Mouse (Mus musculus) midbrain, postnatal 0 days (tissue): ENCODE data around the gene Ccdc71l. TPM values are rescaled to one million over a fixed set of nuclear protein-coding genes. Genes with fewer than 3 reads are reported as not detected.

Experiments
- ATAC-seq: fragments of 200-750 bp; cut with Nextera tagmentation; 2 replicates; pipeline ENCODE4 v1.8.0; 2017; ENCODE audit warnings: moderate number of reproducible peaks, mild to moderate bottlenecking, moderate TSS enrichment, moderate library complexity; ENCODE audit not compliant: low FRiP score
- DNase-seq: peaks from one replicate; pipeline ENCODE4 v3.0.0-alpha.2; 2015; ENCODE audit warnings: low spot score
- H3K27ac ChIP-seq: fragments of 300-500 bp; sonication (generic); 2 replicates; pipeline ENCODE4 v1.5.1; 2014; ENCODE audit warnings: low read depth, mild to moderate bottlenecking, low read length, mixed read lengths
- H3K27me3 ChIP-seq: fragments of 300-500 bp; sonication (generic); 2 replicates; pipeline ENCODE4 v1.6.1; 2014; ENCODE audit warnings: low read length, control low read depth, mixed read lengths; ENCODE audit not compliant: insufficient read depth
- H3K36me3 ChIP-seq: fragments of 300-500 bp; sonication (generic); 2 replicates; pipeline ENCODE4 v1.6.1; 2014; ENCODE audit warnings: low read length, control low read depth, mixed read lengths; ENCODE audit not compliant: insufficient read depth
- H3K4me1 ChIP-seq: fragments of 300-500 bp; sonication (generic); 2 replicates; pipeline ENCODE4 v1.6.1; 2014; ENCODE audit warnings: mild to moderate bottlenecking, control low read depth, antibody characterized with exemption, low read length, mixed read lengths; ENCODE audit not compliant: insufficient read depth
- H3K4me2 ChIP-seq: fragments of 300-500 bp; sonication (generic); 2 replicates; pipeline ENCODE4 v1.6.1; 2014; ENCODE audit warnings: low read depth, mild to moderate bottlenecking, low read length, mixed read lengths; ENCODE audit not compliant: poor library complexity, severe bottlenecking
- H3K4me3 ChIP-seq: fragments of 300-500 bp; sonication (generic); 2 replicates; pipeline ENCODE4 v1.5.1; 2014; ENCODE audit warnings: low read depth, mild to moderate bottlenecking, low read length, moderate library complexity
- H3K9ac ChIP-seq: fragments of 300-500 bp; sonication (generic); replicated peaks from 2 replicates; pipeline ENCODE4 v1.6.1; 2014; ENCODE audit warnings: mild to moderate bottlenecking, low read length, moderate library complexity, mixed read lengths; ENCODE audit not compliant: poor library complexity, severe bottlenecking
- H3K9me3 ChIP-seq: fragments of 300-500 bp; sonication (generic); 2 replicates; pipeline ENCODE4 v1.6.1; 2016; ENCODE audit warnings: low read length, control low read depth
- CTCF ChIP-seq: IDR thresholded peaks from 2 replicates; pipeline ENCODE4 v1.5.1; 2016; ENCODE audit warnings: antibody characterized with exemption, mild to moderate bottlenecking
- WGBS: fragments of 180-500 bp; shearing (Covaris S2); extraction: QIAGEN DNeasy Blood & Tissue Kit; methylation state at CpG from one replicate; pipeline ENCODE4 v1.1.7; 2014; 5-methylcytosine and 5-hydroxymethylcytosine counted together
- polyA plus RNA-seq: library from polyadenylated mRNA; unstranded; fragments of >200 nt; fragmentation: Nextera tagmentation; extraction: Ambion mirVana; gene quantifications from 2 replicates; pipeline ENCODE4 v1.2.1, GENCODE M21; 2015
- total RNA-seq: library from RNA; depleted of rRNA; stranded (reverse); fragments of >200 nt; gene quantifications from 2 replicates; pipeline ENCODE4 v1.2.3, GENCODE M21; 2014; rRNA removed

Gene Ccdc71l
- total RNA-seq = 22.6 and 27.1 TPM in 2 replicates
- 3.1 and 3.6 TPM in 2 replicates for polyA plus RNA-seq

GRCm38 (mm10) chr12:32378528-32379295, at the start of gene Ccdc71l:
Ccdc71l (plus strand) TSS chr12:32378704.
- ATAC-seq = peak; percentile 91
- peaks cover 5% of the 10 kb centered on the region for H3K4me1 ChIP-seq
- H3K27me3 ChIP-seq = no peaks in the 10 kb centered on the region
- H3K27ac ChIP-seq = peak within 1 kb of the TSS; percentile 96
- H3K36me3 ChIP-seq = no peaks in the 10 kb centered on the region
- H3K9ac ChIP-seq = peak within 1 kb of the TSS; percentile 93
- 0 out of 2 replicates have a peak, but pooled peaks have one; percentile 5 for TF ChIP-seq CTCF
- no peaks in the 10 kb centered on the region for H3K9me3 ChIP-seq
- H3K4me3 ChIP-seq = peak within 1 kb of the TSS; percentile 86
- under 1% methylated on average over 60 of the region's 78 CpGs for WGBS
- peak within 1 kb of the TSS; percentile 73 for H3K4me2 ChIP-seq
- peak; percentile 93 for DNase-seq

GRCm38 (mm10) chr12:32339078-32339477, 39.4 kb upstream of the Ccdc71l start:
- ATAC-seq = peak; percentile 38; the same call in 1 of the 2 replicates
- TF ChIP-seq CTCF = no peak

GRCm38 (mm10) chr12:32343487-32343886, 35.0 kb upstream of the Ccdc71l start:
- Histone ChIP-seq H3K9ac (no peak overlapping the region), H3K27me3 (no peaks in the 10 kb centered on the region), H3K4me2 (no peak overlapping the region), H3K4me1 (no peaks in the 10 kb centered on the region), H3K4me3 (no peak overlapping the region), H3K9me3 (no peaks in the 10 kb centered on the region), H3K36me3 (no peaks in the 10 kb centered on the region), H3K27ac (no peak overlapping the region)
- 76% methylated on average over 1 of the region's 1 CpGs for WGBS
- DNase-seq = no peak
- ATAC-seq = no peak
- TF ChIP-seq CTCF = no peak

More at GRCm38 (mm10) chr12:32339078-32339477, 39.4 kb upstream of the Ccdc71l start:
- H3K27me3 ChIP-seq = no peaks in the 10 kb centered on the region
- H3K9me3 ChIP-seq = no peaks in the 10 kb centered on the region
- H3K27ac ChIP-seq = no peak overlapping the region
- H3K4me3 ChIP-seq = no peak overlapping the region
- no peak overlapping the region for H3K4me2 ChIP-seq
- no peak overlapping the region for H3K9ac ChIP-seq
- H3K36me3 ChIP-seq = no peaks in the 10 kb centered on the region
- H3K4me1 ChIP-seq = no peaks in the 10 kb centered on the region
- WGBS = 17% methylated on average over 1 of the region's 1 CpGs
- peak; percentile 28 for DNase-seq

GRCm38 (mm10) chr12:32346121-32346520, 32.4 kb upstream of the Ccdc71l start:
- ATAC-seq (no peak), DNase-seq (no peak)
- Histone ChIP-seq H3K4me3 (no peak overlapping the region), H3K27me3 (no peaks in the 10 kb centered on the region), H3K9me3 (no peaks in the 10 kb centered on the region), H3K4me1 (no peaks in the 10 kb centered on the region), H3K9ac (no peak overlapping the region), H3K27ac (no peak overlapping the region), H3K36me3 (no peaks in the 10 kb centered on the region), H3K4me2 (no peak overlapping the region)
- TF ChIP-seq CTCF = no peak
- 96% methylated on average over 4 of the region's 4 CpGs for WGBS

GRCm38 (mm10) chr12:32348493-32348892, 30.0 kb upstream of the Ccdc71l start:
- H3K4me2 ChIP-seq = no peak overlapping the region
- WGBS = 77% methylated on average over 3 of the region's 3 CpGs
- ATAC-seq = no peak
- no peaks in the 10 kb centered on the region for H3K36me3 ChIP-seq
- no peaks in the 10 kb centered on the region for H3K27me3 ChIP-seq
- DNase-seq = no peak
- no peaks in the 10 kb centered on the region for H3K4me1 ChIP-seq
- no peak overlapping the region for H3K4me3 ChIP-seq
- no peaks in the 10 kb centered on the region for H3K9me3 ChIP-seq
- no peak for TF ChIP-seq CTCF
- no peak overlapping the region for H3K9ac ChIP-seq
- H3K27ac ChIP-seq = no peak overlapping the region

- no peak for TF ChIP-seq CTCF
- Histone ChIP-seq H3K27ac (no peak overlapping the region), H3K27me3 (no peaks in the 10 kb centered on the region), H3K36me3 (no peaks in the 10 kb centered on the region), H3K9ac (no peak overlapping the region), H3K4me2 (no peak overlapping the region), H3K4me3 (no peak overlapping the region), H3K4me1 (no peaks in the 10 kb centered on the region), H3K9me3 (no peaks in the 10 kb centered on the region)
- ATAC-seq (no peak), DNase-seq (no peak)
- 90% methylated on average over 1 of the region's 1 CpGs for WGBS
These were observed 26.6 kb upstream of the Ccdc71l start for GRCm38 (mm10) chr12:32351874-32352273.
